Mouse (Mus musculus) stomach, embryonic 15.5 days (tissue): ENCODE measurements at regions not wholly inside any gene's neighbourhood (a gene's known extent, or its start where the extent isn't known, plus 50 kb on each side); places are given as distances from the start of the nearest gene placed in this dataset.

Experiments
- ATAC-seq: fragments of 200-750 bp; cut with Nextera tagmentation; 2 replicates; pipeline ENCODE4 v1.8.0; 2017; ENCODE audit warnings: low read depth, moderate number of reproducible peaks, moderate TSS enrichment; ENCODE audit not compliant: insufficient read depth, low FRiP score
- H3K27ac ChIP-seq: fragments of 300-500 bp; sonication (generic); 2 replicates; pipeline ENCODE4 v1.5.1; 2015; ENCODE audit warnings: mild to moderate bottlenecking, inconsistent platforms
- H3K27me3 ChIP-seq: fragments of 300-500 bp; sonication (generic); replicated peaks from 2 replicates; pipeline ENCODE4 v1.6.1; 2015; ENCODE audit warnings: inconsistent platforms
- H3K36me3 ChIP-seq: fragments of 300-500 bp; sonication (generic); 2 replicates; pipeline ENCODE4 v1.6.1; 2015; ENCODE audit warnings: inconsistent platforms
- H3K4me1 ChIP-seq: fragments of 300-500 bp; sonication (generic); 2 replicates; pipeline ENCODE4 v1.6.1; 2015; ENCODE audit warnings: inconsistent platforms
- H3K4me2 ChIP-seq: fragments of 300-500 bp; sonication (generic); 2 replicates; pipeline ENCODE4 v1.6.1; 2015; ENCODE audit warnings: mild to moderate bottlenecking, inconsistent platforms
- H3K4me3 ChIP-seq: fragments of 300-500 bp; sonication (generic); replicated peaks from 2 replicates; pipeline ENCODE4 v1.5.1; 2015; ENCODE audit warnings: inconsistent platforms
- H3K9ac ChIP-seq: fragments of 300-500 bp; sonication (generic); 2 replicates; pipeline ENCODE4 v1.6.1; 2015; ENCODE audit warnings: inconsistent platforms
- H3K9me3 ChIP-seq: fragments of 300-500 bp; sonication (generic); 2 replicates; pipeline ENCODE4 v1.6.1; 2016; ENCODE audit warnings: inconsistent platforms
- WGBS: fragments of 180-500 bp; shearing (Covaris S2); methylation state at CpG from one replicate; pipeline ENCODE4 v1.1.7; 2015; 5-methylcytosine and 5-hydroxymethylcytosine counted together

GRCm38 (mm10) chr14:73996229-73996628 lies 335.2 kb downstream of the Gm21750 start:
- H3K36me3 ChIP-seq = no peaks in the 10 kb centered on the region
- no peaks in the 10 kb centered on the region for H3K9me3 ChIP-seq
- no peak overlapping the region for H3K4me2 ChIP-seq
- no peak overlapping the region for H3K9ac ChIP-seq
- H3K4me3 ChIP-seq = no peak overlapping the region
- H3K27ac ChIP-seq = no peak overlapping the region
- H3K4me1 ChIP-seq = no peaks in the 10 kb centered on the region
- ATAC-seq = no peak
- 90% methylated on average over 4 of the region's 4 CpGs for WGBS
- H3K27me3 ChIP-seq = no peaks in the 10 kb centered on the region

GRCm38 (mm10) chr14:73997796-73998195 lies 336.8 kb downstream of the Gm21750 start:
- Histone ChIP-seq H3K27me3 (no peaks in the 10 kb centered on the region), H3K9me3 (no peaks in the 10 kb centered on the region), H3K4me2 (no peak overlapping the region), H3K4me3 (no peak overlapping the region), H3K27ac (no peak overlapping the region), H3K9ac (no peak overlapping the region), H3K4me1 (no peaks in the 10 kb centered on the region), H3K36me3 (no peaks in the 10 kb centered on the region)
- ATAC-seq = no peak
- whole genome bisulfite sequencing = 82% methylated on average over 2 of the region's 2 CpGs

- ATAC-seq = no peak
- 41% methylated on average over 2 of the region's 2 CpGs for WGBS
- H3K4me3 ChIP-seq = no peak overlapping the region
- no peaks in the 10 kb centered on the region for H3K27me3 ChIP-seq
- no peak overlapping the region for H3K9ac ChIP-seq
- H3K27ac ChIP-seq = no peak overlapping the region
- no peaks in the 10 kb centered on the region for H3K9me3 ChIP-seq
- H3K4me2 ChIP-seq = no peak overlapping the region
- H3K4me1 ChIP-seq = no peaks in the 10 kb centered on the region
- H3K36me3 ChIP-seq = no peaks in the 10 kb centered on the region
Measured at GRCm38 (mm10) chr14:73999409-73999909, 338.4 kb downstream of the Gm21750 start.

GRCm38 (mm10) chr14:74006911-74007310 lies 345.9 kb downstream of the Gm21750 start:
- Histone ChIP-seq H3K9me3 (no peaks in the 10 kb centered on the region), H3K4me2 (no peak overlapping the region), H3K27me3 (no peaks in the 10 kb centered on the region), H3K9ac (no peak overlapping the region), H3K4me3 (no peak overlapping the region), H3K27ac (no peak overlapping the region), H3K36me3 (no peaks in the 10 kb centered on the region), H3K4me1 (no peaks in the 10 kb centered on the region)
- WGBS = 92% methylated on average over 4 of the region's 4 CpGs
- no peak for ATAC-seq

- H3K4me3 ChIP-seq = no peak overlapping the region
- 40% methylated on average over 1 of the region's 1 CpGs for WGBS
- no peaks in the 10 kb centered on the region for H3K9me3 ChIP-seq
- no peaks in the 10 kb centered on the region for H3K36me3 ChIP-seq
- no peak for ATAC-seq
- no peak overlapping the region for H3K27ac ChIP-seq
- H3K4me2 ChIP-seq = no peak overlapping the region
- no peak overlapping the region for H3K9ac ChIP-seq
- H3K27me3 ChIP-seq = no peaks in the 10 kb centered on the region
- H3K4me1 ChIP-seq = no peaks in the 10 kb centered on the region
Measured at GRCm38 (mm10) chr14:74011555-74011954, 350.5 kb downstream of the Gm21750 start.

- H3K9me3 ChIP-seq = no peaks in the 10 kb centered on the region
Measured at GRCm38 (mm10) chr14:74019421-74019820, 358.4 kb downstream of the Gm21750 start.

GRCm38 (mm10) chr14:74047009-74047694 lies 386.1 kb downstream of the Gm21750 start:
- Histone ChIP-seq H3K27ac (no peak overlapping the region), H3K4me1 (no peaks in the 10 kb centered on the region), H3K9me3 (no peaks in the 10 kb centered on the region), H3K27me3 (no peaks in the 10 kb centered on the region), H3K4me3 (no peak overlapping the region), H3K9ac (no peak overlapping the region), H3K36me3 (no peaks in the 10 kb centered on the region), H3K4me2 (no peak overlapping the region)
- no peak for ATAC-seq
- WGBS = 58% methylated on average over 5 of the region's 5 CpGs

More at GRCm38 (mm10) chr14:74019421-74019820, 358.4 kb downstream of the Gm21750 start:
- no peak overlapping the region for H3K4me2 ChIP-seq
- no peak overlapping the region for H3K27ac ChIP-seq
- H3K27me3 ChIP-seq = no peaks in the 10 kb centered on the region
- no peak overlapping the region for H3K4me3 ChIP-seq
- ATAC-seq = no peak
- no peaks in the 10 kb centered on the region for H3K4me1 ChIP-seq
- H3K36me3 ChIP-seq = no peaks in the 10 kb centered on the region
- 57% methylated on average over 2 of the region's 2 CpGs for WGBS
- H3K9ac ChIP-seq = no peak overlapping the region

GRCm38 (mm10) chr14:74047695-74048280 lies 386.8 kb downstream of the Gm21750 start:
- Histone ChIP-seq H3K9me3 (no peaks in the 10 kb centered on the region), H3K4me1 (no peaks in the 10 kb centered on the region), H3K27ac (no peak overlapping the region), H3K4me3 (no peak overlapping the region), H3K36me3 (no peaks in the 10 kb centered on the region), H3K9ac (no peak overlapping the region), H3K27me3 (no peaks in the 10 kb centered on the region), H3K4me2 (no peak overlapping the region)
- ATAC-seq = no peak
- WGBS = 74% methylated on average over 6 of the region's 6 CpGs

GRCm38 (mm10) chr14:74048386-74048785 lies 387.4 kb downstream of the Gm21750 start:
- no peak overlapping the region for H3K27ac ChIP-seq
- H3K4me3 ChIP-seq = no peak overlapping the region
- ATAC-seq = no peak
- no peak overlapping the region for H3K9ac ChIP-seq
- WGBS = 79% methylated on average over 3 of the region's 3 CpGs
- H3K36me3 ChIP-seq = no peaks in the 10 kb centered on the region
- H3K9me3 ChIP-seq = no peaks in the 10 kb centered on the region
- H3K4me1 ChIP-seq = no peaks in the 10 kb centered on the region
- no peaks in the 10 kb centered on the region for H3K27me3 ChIP-seq
- no peak overlapping the region for H3K4me2 ChIP-seq

GRCm38 (mm10) chr14:74066051-74066450 lies 405.0 kb downstream of the Gm21750 start:
- H3K9me3 ChIP-seq = no peaks in the 10 kb centered on the region
- H3K9ac ChIP-seq = no peak overlapping the region
- H3K36me3 ChIP-seq = no peaks in the 10 kb centered on the region
- no peak overlapping the region for H3K27ac ChIP-seq
- no peak overlapping the region for H3K4me3 ChIP-seq
- no peaks in the 10 kb centered on the region for H3K27me3 ChIP-seq
- no peak for ATAC-seq
- H3K4me2 ChIP-seq = no peak overlapping the region
- no peaks in the 10 kb centered on the region for H3K4me1 ChIP-seq

GRCm38 (mm10) chr14:74093016-74093415 lies 432.0 kb downstream of the Gm21750 start:
- WGBS = 70% methylated on average over 2 of the region's 2 CpGs
- H3K9ac ChIP-seq = no peak overlapping the region

GRCm38 (mm10) chr14:74099696-74100095 lies 438.7 kb downstream of the Gm21750 start:
- no peak for ATAC-seq
- H3K9ac ChIP-seq = no peak overlapping the region
- no peaks in the 10 kb centered on the region for H3K36me3 ChIP-seq
- no peaks in the 10 kb centered on the region for H3K27me3 ChIP-seq
- no peak overlapping the region for H3K4me2 ChIP-seq
- no peak overlapping the region for H3K4me3 ChIP-seq
- no peaks in the 10 kb centered on the region for H3K9me3 ChIP-seq
- H3K4me1 ChIP-seq = no peaks in the 10 kb centered on the region
- 89% methylated on average over 4 of the region's 4 CpGs for WGBS
- no peak overlapping the region for H3K27ac ChIP-seq

More at GRCm38 (mm10) chr14:74093016-74093415, 432.0 kb downstream of the Gm21750 start:
- H3K4me1 ChIP-seq = no peaks in the 10 kb centered on the region
- no peaks in the 10 kb centered on the region for H3K9me3 ChIP-seq
- no peak overlapping the region for H3K27ac ChIP-seq
- no peak for ATAC-seq
- no peaks in the 10 kb centered on the region for H3K36me3 ChIP-seq
- H3K4me3 ChIP-seq = no peak overlapping the region
- no peaks in the 10 kb centered on the region for H3K27me3 ChIP-seq
- no peak overlapping the region for H3K4me2 ChIP-seq
